In the genomic region with DNA sequence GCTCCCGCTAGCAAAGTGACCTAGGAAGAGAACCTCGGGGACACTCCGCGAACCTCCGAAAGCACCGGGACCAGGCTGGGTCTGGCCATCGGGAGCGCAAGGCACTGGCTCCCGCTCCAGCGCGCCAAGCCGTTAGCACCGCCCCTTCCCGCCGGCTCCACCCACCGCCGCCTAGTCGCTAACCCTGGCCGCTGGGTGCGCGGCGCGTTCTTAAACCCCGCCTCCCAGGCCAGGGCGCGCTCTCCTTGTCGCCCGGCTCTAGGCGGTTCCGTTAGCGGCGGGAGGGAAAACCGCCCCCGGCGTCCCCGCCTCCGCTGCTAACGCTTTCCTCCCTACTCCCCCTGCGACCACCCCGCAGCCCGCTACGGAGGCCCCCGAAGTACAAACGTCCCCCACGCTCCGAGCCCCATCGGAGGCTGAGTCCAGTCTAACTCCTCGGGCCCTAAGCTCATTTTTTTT, we compare ENCODE assay signal across 8 mouse cellular contexts. TPM values are rescaled to one million over a fixed set of nuclear protein-coding genes. Genes with fewer than 3 reads are reported as not detected.
DNase-seq lines count a peak whose midpoint lies in the region; ATAC-seq and TF ChIP-seq lines count a peak whose summit lies in the region.

A gene (plus strand): TSS at position 237 of the 459 bp plus-strand sequence.
A gene (minus strand): TSS at position 328 of the 459 bp plus-strand sequence.

- 0% methylated on average over 41 of the region's 48 CpGs for WGBS in embryonic facial prominence, embryonic 14.5 days
- WGBS in heart, adult 2 months, result under 1% methylated on average over 48 of the region's 48 CpGs
- WGBS in limb, embryonic 15.5 days, result under 1% methylated on average over 48 of the region's 48 CpGs

- DNase-seq in 416B (ENCODE audit: low read depth), result peak; percentile 95
- peak; percentile 91 to 94 for DNase-seq in adrenal gland, postnatal 4 days (ENCODE audit: low spot score in 2 of 2)
- peak; percentile 99 for DNase-seq in embryonic facial prominence, embryonic 14.5 days (ENCODE audit: low spot score)
- DNase-seq in heart, adult 2 months, result peak; percentile 99
- DNase-seq in kidney, adult 8-10 months, result peak; percentile 97
- DNase-seq in monocyte, adult 2 months (ENCODE audit: low read depth in 1 of 2, low spot score in 2 of 2), result peak; percentile 81 to 90
- DNase-seq in spleen, postnatal 36 days (ENCODE audit: low spot score in 2 of 2), result peak; percentile 95 to 96

- H3K36me3 ChIP-seq in embryonic facial prominence, embryonic 14.5 days (ENCODE audit: control insufficient read depth, insufficient read depth, low read length), result peaks cover 11% of the 10 kb centered on the region; the same call in 1 of the 2 replicates
- peaks cover 8% of the 10 kb centered on the region; the same call in 1 of the 2 replicates for H3K36me3 ChIP-seq in heart, adult 2 months (ENCODE audit: control insufficient read depth, insufficient read depth, low read length)
- H3K36me3 ChIP-seq in limb, embryonic 15.5 days, result no peaks in the 10 kb centered on the region; the same call in 1 of the 2 replicates

- peak; percentile 63 for TF ChIP-seq POLR2A in heart, adult 2 months (IDR thresholded peaks at IDR 0.05; ENCODE audit: insufficient read depth, low read depth, low read length)

- peak; percentile 48 for TF ChIP-seq CTCF in heart, adult 2 months (IDR thresholded peaks at IDR 0.05)

- no peaks in the 10 kb centered on the region for H3K9me3 ChIP-seq in embryonic facial prominence, embryonic 14.5 days (ENCODE audit: control insufficient read depth, low read length)
- no peaks in the 10 kb centered on the region for H3K9me3 ChIP-seq in limb, embryonic 15.5 days

- peaks cover 2% of the 10 kb centered on the region; the same call in 1 of the 2 replicates for H3K79me2 ChIP-seq in heart, adult 2 months (replicated peaks; ENCODE audit: control insufficient read depth, insufficient read depth, low read length)

- no peaks in the 10 kb centered on the region for H3K4me1 ChIP-seq in embryonic facial prominence, embryonic 14.5 days (ENCODE audit: control insufficient read depth, insufficient read depth, low read length)
- H3K4me1 ChIP-seq in heart, adult 2 months (ENCODE audit: control insufficient read depth, insufficient read depth, low read length), result peaks cover 11% of the 10 kb centered on the region
- peaks cover 14% of the 10 kb centered on the region for H3K4me1 ChIP-seq in limb, embryonic 15.5 days

- no peaks in the 10 kb centered on the region for H3K27me3 ChIP-seq in embryonic facial prominence, embryonic 14.5 days (replicated peaks; ENCODE audit: control insufficient read depth, insufficient read depth, low read length)
- no peaks in the 10 kb centered on the region for H3K27me3 ChIP-seq in heart, adult 2 months (ENCODE audit: control insufficient read depth, insufficient read depth, low read length)
- H3K27me3 ChIP-seq in limb, embryonic 15.5 days, result no peaks in the 10 kb centered on the region

- peak within 1 kb of the TSS; percentile 87 for H3K9ac ChIP-seq in embryonic facial prominence, embryonic 14.5 days (ENCODE audit: low read depth, low read length)
- H3K9ac ChIP-seq in heart, adult 2 months (ENCODE audit: low read depth, low read length), result peak within 1 kb of the TSS; percentile 86
- H3K9ac ChIP-seq in limb, embryonic 15.5 days, result peak within 1 kb of the TSS; percentile 87

- H3K4me2 ChIP-seq in embryonic facial prominence, embryonic 14.5 days (ENCODE audit: low read depth, low read length), result peak within 1 kb of the TSS; percentile 70
- peak within 1 kb of the TSS; percentile 58 for H3K4me2 ChIP-seq in limb, embryonic 15.5 days

- H3K4me3 ChIP-seq in embryonic facial prominence, embryonic 14.5 days (ENCODE audit: low read depth, low read length), result peak within 1 kb of the TSS; percentile 56
- peak within 1 kb of the TSS; percentile 97 for H3K4me3 ChIP-seq in heart, adult 2 months
- H3K4me3 ChIP-seq in limb, embryonic 15.5 days, result peak within 1 kb of the TSS; percentile 89

- intact Hi-C loops in heart, adult 2 months (cut with DNase I), result loop anchor here (1.0 to 5.0 kb wide), 2 partner anchors 72 to 448 kb away; a partner anchor contains a TSS

- ATAC-seq in embryonic facial prominence, embryonic 14.5 days (ENCODE audit: low read depth), result peak; percentile 97
- peak; percentile 98 for ATAC-seq in limb, embryonic 15.5 days (ENCODE audit: insufficient number of reproducible peaks, low FRiP score, low TSS enrichment, low read depth)

- TF ChIP-seq EP300 in heart, adult 2 months (IDR thresholded peaks at IDR 0.05; ENCODE audit: insufficient read depth, low read depth, low read length), result peak; percentile 15; the same call in 1 of the 2 replicates

- peak within 1 kb of the TSS; percentile 87 for H3K27ac ChIP-seq in embryonic facial prominence, embryonic 14.5 days (replicated peaks; ENCODE audit: low read depth, low read length)
- H3K27ac ChIP-seq in heart, adult 2 months, result peak within 1 kb of the TSS; percentile 98
- peak within 1 kb of the TSS; percentile 93 for H3K27ac ChIP-seq in limb, embryonic 15.5 days

RNA-seq across cellular contexts. Expression of the first gene that starts in this region (rescaled TPM):
- total RNA-seq in adrenal gland, postnatal 4 days (2021), result 10 to 100 TPM; 51.5 to 55.0 TPM
- 46.3 and 51.8 TPM in 2 replicates for polyA plus RNA-seq in embryonic facial prominence, embryonic 14.5 days (2014; fragmentation: Nextera tagmentation; extraction: Ambion mirVana)
- 10 to 100 TPM; 12.1 to 12.6 TPM for total RNA-seq in heart, adult 2 months (2021)
- 3.1 and 6.1 TPM in 2 replicates for polyA plus RNA-seq in heart, adult 2 months (2012; rRNA removed)
- polyA plus RNA-seq in limb, embryonic 15.5 days (2015; fragmentation: Nextera tagmentation; extraction: Ambion mirVana), result 49.3 and 53.3 TPM in 2 replicates

RNA-seq across cellular contexts. Expression of the second gene that starts in this region (rescaled TPM):
- under 1 TPM in 1 of 2 experiments, not detected in 1; 0.17 TPM for total RNA-seq in adrenal gland, postnatal 4 days (2021)
- 0.11 and 0.50 TPM in 2 replicates for polyA plus RNA-seq in embryonic facial prominence, embryonic 14.5 days (2014; fragmentation: Nextera tagmentation; extraction: Ambion mirVana)
- total RNA-seq in heart, adult 2 months (2021), result not detected
- polyA plus RNA-seq in heart, adult 2 months (2012; rRNA removed), result not detected in 2 replicates
- 0.22 TPM in 1 of 2 replicates, not detected in the other for polyA plus RNA-seq in limb, embryonic 15.5 days (2015; fragmentation: Nextera tagmentation; extraction: Ambion mirVana)

Comparison
In these comparisons a context has a peak if more than half of its experiments do, and no peak if none do; other contexts are left out.
1. Peak in every context shown above with its lines: DNase-seq, ATAC-seq, H3K4me3 ChIP-seq and H3K27ac ChIP-seq.